Mouse (Mus musculus) hindbrain, postnatal 0 days (tissue): ENCODE measurements at regions not wholly inside any gene's neighbourhood (a gene's known extent, or its start where the extent isn't known, plus 50 kb on each side); places are given as distances from the start of the nearest gene placed in this dataset.

ENCODE experiments used
- ATAC-seq: fragments of 200-750 bp; cut with Nextera tagmentation; 2 replicates; pipeline ENCODE4 v1.8.0; 2017; ENCODE audit warnings: mild to moderate bottlenecking, moderate TSS enrichment, moderate library complexity
- DNase-seq: peaks from one replicate; pipeline ENCODE4 v3.0.0-alpha.2; 2015; ENCODE audit warnings: low spot score
- H3K27ac ChIP-seq: fragments of 300-500 bp; sonication (generic); 2 replicates; pipeline ENCODE4 v1.5.1; 2014; ENCODE audit warnings: mild to moderate bottlenecking
- H3K27me3 ChIP-seq: fragments of 300-500 bp; sonication (generic); 2 replicates; pipeline ENCODE4 v1.6.1; 2014; ENCODE audit warnings: low read length, mixed read lengths; ENCODE audit not compliant: insufficient read depth
- H3K36me3 ChIP-seq: fragments of 300-500 bp; sonication (generic); 2 replicates; pipeline ENCODE4 v1.6.1; 2014; ENCODE audit warnings: low read length, mixed read lengths; ENCODE audit not compliant: insufficient read depth
- H3K4me1 ChIP-seq: fragments of 300-500 bp; sonication (generic); 2 replicates; pipeline ENCODE4 v1.6.1; 2014; ENCODE audit warnings: antibody characterized with exemption, low read length, mixed read lengths; ENCODE audit not compliant: insufficient read depth
- H3K4me2 ChIP-seq: fragments of 300-500 bp; sonication (generic); 2 replicates; pipeline ENCODE4 v1.6.1; 2014; ENCODE audit warnings: low read depth, mild to moderate bottlenecking, low read length, moderate library complexity, mixed read lengths
- H3K4me3 ChIP-seq: fragments of 300-500 bp; sonication (generic); 2 replicates; pipeline ENCODE4 v1.5.1; 2014; ENCODE audit warnings: low read length
- H3K9ac ChIP-seq: fragments of 300-500 bp; sonication (generic); replicated peaks from 2 replicates; pipeline ENCODE4 v1.6.1; 2014; ENCODE audit warnings: mild to moderate bottlenecking, low read length, moderate library complexity, mixed read lengths
- H3K9me3 ChIP-seq: fragments of 300-500 bp; sonication (generic); 2 replicates; pipeline ENCODE4 v1.6.1; 2016; ENCODE audit warnings: low read length, mixed read lengths
- CTCF ChIP-seq: IDR thresholded peaks from 2 replicates; pipeline ENCODE4 v1.5.1; 2016; ENCODE audit warnings: antibody characterized with exemption, control low read depth, low read depth
- WGBS: fragments of 180-500 bp; shearing (Covaris S2); extraction: QIAGEN DNeasy Blood & Tissue Kit; methylation state at CpG from one replicate; pipeline ENCODE4 v1.1.7; 2014; 5-methylcytosine and 5-hydroxymethylcytosine counted together

DNA sequence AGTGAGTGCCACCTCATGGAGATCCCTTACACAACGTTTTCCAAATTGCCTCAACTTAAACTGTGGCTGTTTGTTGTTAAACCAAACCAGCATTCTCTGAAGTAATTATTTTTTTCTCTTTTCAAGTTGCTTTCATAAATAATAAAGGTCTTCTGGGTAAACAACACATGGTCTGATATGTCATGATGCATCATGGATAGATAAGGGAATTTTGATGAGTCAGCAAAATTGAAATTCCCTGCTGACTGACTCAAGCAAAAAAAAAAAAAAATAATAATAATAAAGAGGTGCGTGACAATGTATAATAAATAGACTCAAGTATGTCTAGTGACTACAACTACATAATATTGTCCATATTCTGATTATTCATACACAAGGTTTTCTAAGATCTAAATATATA, 201.8 kb downstream of the Adgb start:
- no peaks in the 10 kb centered on the region for H3K9me3 ChIP-seq
- DNase-seq, result no peak
- H3K36me3 ChIP-seq, result no peaks in the 10 kb centered on the region
- H3K9ac ChIP-seq, result no peak overlapping the region
- H3K4me3 ChIP-seq, result no peak overlapping the region
- ATAC-seq, result no peak
- TF ChIP-seq CTCF, result no peak
- no peak overlapping the region for H3K4me2 ChIP-seq
- 84% methylated on average over 2 of the region's 2 CpGs for WGBS
- no peak overlapping the region for H3K27ac ChIP-seq
- H3K27me3 ChIP-seq, result no peaks in the 10 kb centered on the region
- no peaks in the 10 kb centered on the region for H3K4me1 ChIP-seq

DNA sequence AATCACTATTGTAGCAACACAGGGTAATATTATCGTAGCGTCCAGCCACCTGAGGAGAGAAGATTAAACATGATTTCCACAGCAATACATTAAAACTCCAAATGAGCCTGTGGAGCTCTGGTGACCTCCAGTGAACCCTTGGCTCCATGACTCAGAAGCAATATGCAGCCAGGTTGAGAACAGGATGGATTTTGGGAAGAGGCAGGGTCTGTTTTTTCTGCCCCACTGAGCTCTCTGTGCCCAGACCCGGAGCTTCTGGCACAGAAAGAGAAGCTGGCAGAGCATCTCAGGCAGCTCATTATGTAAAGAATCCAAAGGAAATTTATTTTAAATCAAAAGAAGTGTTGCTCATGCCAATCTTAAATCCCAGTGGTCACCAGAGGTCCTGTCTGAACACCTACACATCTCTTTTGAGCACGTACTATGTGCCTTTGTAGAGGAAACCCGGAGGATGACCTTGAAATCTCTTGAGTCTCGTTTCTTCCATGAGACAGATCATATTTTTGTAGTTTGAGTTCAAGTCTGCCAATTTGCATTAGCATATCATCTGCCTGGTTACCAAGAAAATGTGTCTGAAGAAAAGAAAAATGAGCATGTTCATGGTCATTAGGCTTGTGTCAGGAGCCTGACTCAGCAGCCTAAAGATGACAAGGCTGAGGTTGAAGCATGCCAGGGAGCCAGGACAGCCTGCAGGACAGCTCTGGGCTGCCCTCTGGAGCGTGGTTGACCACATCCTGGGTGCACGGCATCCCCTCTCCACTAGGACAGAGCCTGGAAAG, 219.4 kb downstream of the Adgb start:
- H3K4me3 ChIP-seq, result no peak overlapping the region
- no peaks in the 10 kb centered on the region for H3K27me3 ChIP-seq
- H3K9ac ChIP-seq, result no peak overlapping the region
- peak; percentile 21 for TF ChIP-seq CTCF
- H3K27ac ChIP-seq, result no peak overlapping the region
- DNase-seq, result peak; percentile 21
- no peaks in the 10 kb centered on the region for H3K36me3 ChIP-seq
- no peaks in the 10 kb centered on the region for H3K4me1 ChIP-seq
- no peak overlapping the region for H3K4me2 ChIP-seq
- no peak for ATAC-seq
- H3K9me3 ChIP-seq, result no peaks in the 10 kb centered on the region
- WGBS, result 45% methylated on average over 8 of the region's 8 CpGs

DNA sequence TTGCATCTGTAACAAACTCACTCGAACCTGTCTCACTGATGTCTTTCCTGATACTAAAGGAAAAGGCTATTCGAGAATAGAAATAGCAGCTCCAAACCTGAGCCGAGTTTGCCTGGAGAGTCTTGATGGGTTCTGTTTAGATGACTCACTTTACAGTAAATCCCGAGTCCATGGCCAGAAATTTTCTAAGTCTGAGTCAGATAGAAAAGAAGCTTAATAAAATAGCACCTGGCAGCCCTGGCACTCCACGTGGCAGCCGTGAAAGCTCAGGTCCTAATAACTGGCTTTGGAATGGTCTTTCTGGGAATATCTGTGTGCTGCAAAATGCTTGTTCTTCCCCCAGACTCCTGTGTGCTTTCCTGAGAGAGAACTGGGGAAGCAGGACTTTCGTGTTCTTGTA, 220.0 kb downstream of the Adgb start:
- no peak for TF ChIP-seq CTCF
- Histone ChIP-seq H3K4me2 (no peak overlapping the region), H3K27me3 (no peaks in the 10 kb centered on the region), H3K4me3 (no peak overlapping the region), H3K36me3 (no peaks in the 10 kb centered on the region), H3K4me1 (no peaks in the 10 kb centered on the region), H3K9me3 (no peaks in the 10 kb centered on the region), H3K9ac (no peak overlapping the region), H3K27ac (no peak overlapping the region)
- WGBS, result 65% methylated on average over 7 of the region's 7 CpGs
- no peak for DNase-seq
- no peak for ATAC-seq

DNA sequence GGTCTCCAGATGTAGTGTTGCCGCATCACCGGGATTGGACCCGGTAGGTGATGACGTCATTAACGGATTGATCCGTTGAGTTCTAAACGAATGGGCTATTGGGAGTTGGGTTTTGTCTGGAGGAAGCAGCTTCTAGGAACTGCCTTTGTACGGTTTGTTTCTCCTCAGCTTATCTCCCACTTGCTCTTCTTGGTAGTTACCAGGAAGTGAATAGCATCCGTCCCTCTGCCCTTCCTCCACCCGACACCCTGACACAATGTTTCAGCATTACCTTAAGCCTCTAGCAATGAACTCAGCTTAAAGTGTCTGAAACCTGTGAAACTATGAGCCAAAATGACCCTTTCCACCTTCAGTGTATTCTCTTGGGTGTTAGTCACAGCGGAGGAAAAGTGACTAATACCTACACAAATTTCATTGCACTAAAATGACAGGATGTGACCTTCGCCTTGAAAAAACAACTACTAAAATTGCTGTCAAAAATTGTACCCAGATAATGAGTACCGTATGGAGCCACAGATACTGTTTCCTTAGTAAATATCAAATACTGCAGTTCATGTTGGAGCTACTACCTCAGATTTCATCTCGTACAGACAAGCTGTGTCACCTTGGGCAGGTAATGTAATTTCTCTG, 237.1 kb downstream of the Adgb start:
- DNase-seq (no peak), ATAC-seq (no peak)
- 91% methylated on average over 14 of the region's 14 CpGs for WGBS
- Histone ChIP-seq H3K4me2 (no peak overlapping the region), H3K27me3 (no peaks in the 10 kb centered on the region), H3K36me3 (no peaks in the 10 kb centered on the region), H3K9me3 (no peaks in the 10 kb centered on the region), H3K27ac (no peak overlapping the region), H3K4me3 (no peak overlapping the region), H3K9ac (no peak overlapping the region), H3K4me1 (no peaks in the 10 kb centered on the region)
- no peak for TF ChIP-seq CTCF

DNA sequence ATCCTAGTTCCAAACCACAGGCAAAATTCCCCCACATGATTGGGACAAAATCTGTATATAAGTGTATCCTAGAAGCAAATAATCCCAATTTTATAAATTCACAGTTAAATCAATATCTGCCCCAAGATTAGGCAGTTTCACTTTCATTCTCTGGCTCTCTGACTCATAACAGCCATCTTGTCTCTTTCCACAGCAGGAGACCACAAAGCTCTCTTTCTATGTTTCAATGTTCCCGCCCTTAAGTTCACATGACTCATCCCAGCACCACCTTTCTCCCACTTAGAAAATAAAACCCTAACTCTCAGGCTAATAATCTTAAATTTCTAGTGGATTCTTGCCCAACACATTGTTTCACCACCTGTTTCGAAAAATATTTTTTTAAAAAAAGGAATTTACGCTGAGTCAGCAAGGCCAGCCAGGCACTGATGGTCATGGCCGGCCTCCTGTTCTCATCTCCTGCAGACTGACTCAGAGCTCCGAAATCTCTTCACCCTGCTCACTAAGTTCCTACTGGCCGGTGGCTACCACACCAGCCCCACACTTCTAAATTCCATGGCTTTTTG, 247.5 kb downstream of the Adgb start:
- H3K4me2 ChIP-seq, result no peak overlapping the region
- no peaks in the 10 kb centered on the region for H3K27me3 ChIP-seq
- no peak overlapping the region for H3K9ac ChIP-seq
- ATAC-seq (no peak), DNase-seq (no peak)
- TF ChIP-seq CTCF, result no peak
- H3K27ac ChIP-seq, result no peak overlapping the region
- H3K4me1 ChIP-seq, result no peaks in the 10 kb centered on the region
- H3K9me3 ChIP-seq, result no peaks in the 10 kb centered on the region
- H3K4me3 ChIP-seq, result no peak overlapping the region
- H3K36me3 ChIP-seq, result no peaks in the 10 kb centered on the region
- WGBS, result 89% methylated on average over 6 of the region's 6 CpGs

DNA sequence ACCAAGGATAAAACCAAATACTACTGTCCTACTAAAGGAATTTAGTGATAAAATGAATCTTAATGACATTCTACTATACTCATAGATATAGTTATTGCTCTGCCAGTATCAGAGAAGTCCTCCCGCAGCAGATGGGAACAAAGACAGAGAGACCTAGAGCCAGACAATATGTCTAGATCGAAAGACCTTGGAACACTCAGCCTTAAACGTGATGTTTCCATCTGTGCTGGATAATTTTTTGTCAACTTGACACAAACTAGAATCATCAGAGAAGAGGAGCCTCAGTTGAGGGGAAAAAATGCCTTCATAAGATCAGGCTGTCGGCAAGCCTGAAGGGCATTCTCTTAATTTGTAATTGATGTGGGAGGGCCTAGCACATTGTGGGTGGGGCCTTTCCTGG, 252.4 kb downstream of the Adgb start:
- no peak for DNase-seq
- Histone ChIP-seq H3K36me3 (no peaks in the 10 kb centered on the region), H3K9me3 (no peaks in the 10 kb centered on the region), H3K27ac (no peak overlapping the region), H3K4me2 (no peak overlapping the region), H3K4me3 (no peak overlapping the region), H3K27me3 (no peaks in the 10 kb centered on the region), H3K4me1 (no peaks in the 10 kb centered on the region), H3K9ac (no peak overlapping the region)
- ATAC-seq, result no peak
- no peak for TF ChIP-seq CTCF
- WGBS, result 87% methylated on average over 4 of the region's 4 CpGs

DNA sequence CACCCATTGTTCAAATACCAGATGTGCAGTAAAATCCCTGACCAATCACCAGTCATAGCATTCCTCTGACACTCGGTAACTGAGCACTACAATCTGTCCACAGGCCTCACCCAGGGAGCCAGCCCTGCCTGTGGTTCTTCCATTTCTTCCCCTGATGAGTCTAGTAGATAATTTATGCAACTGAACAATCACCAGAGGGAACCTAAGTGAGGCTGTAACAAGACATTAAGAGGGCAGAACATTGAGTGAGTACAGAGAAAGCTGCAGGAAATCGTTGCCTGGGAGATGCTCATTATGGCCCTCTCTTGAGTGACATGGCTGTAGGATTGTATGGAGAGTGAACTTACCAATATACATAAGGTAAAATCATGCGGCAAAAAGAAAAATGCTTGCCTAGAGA, 255.2 kb downstream of the Adgb start:
- Histone ChIP-seq H3K9me3 (no peaks in the 10 kb centered on the region), H3K4me3 (no peak overlapping the region), H3K4me2 (no peak overlapping the region), H3K27ac (no peak overlapping the region), H3K36me3 (no peaks in the 10 kb centered on the region), H3K27me3 (no peaks in the 10 kb centered on the region), H3K9ac (no peak overlapping the region), H3K4me1 (no peaks in the 10 kb centered on the region)
- ATAC-seq, result no peak
- WGBS, result 29% methylated on average over 3 of the region's 3 CpGs
- no peak for TF ChIP-seq CTCF
- no peak for DNase-seq
